Mouse (Mus musculus) midbrain, embryonic 14.5 days (tissue): ENCODE results near the gene Atp2c2. TPM values are rescaled to one million over a fixed set of nuclear protein-coding genes. Genes with fewer than 3 reads are reported as not detected.

Source experiments
- ATAC-seq: fragments of 200-750 bp; cut with Nextera tagmentation; 2 replicates; pipeline ENCODE4 v1.8.0; 2017; ENCODE audit warnings: moderate number of reproducible peaks, moderate library complexity; ENCODE audit not compliant: low FRiP score, low TSS enrichment
- DNase-seq: peaks from one replicate; pipeline ENCODE4 v3.0.0-alpha.2; 2015
- H3K27ac ChIP-seq: fragments of 300-500 bp; sonication (generic); replicated peaks from 2 replicates; pipeline ENCODE4 v1.5.1; 2014; ENCODE audit warnings: mild to moderate bottlenecking, low read depth, low read length, moderate library complexity
- H3K27me3 ChIP-seq: fragments of 300-500 bp; sonication (generic); 2 replicates; pipeline ENCODE4 v1.6.1; 2014; ENCODE audit warnings: low read length, control low read depth, mixed read lengths; ENCODE audit not compliant: control insufficient read depth, insufficient read depth
- H3K36me3 ChIP-seq: fragments of 300-500 bp; sonication (generic); 2 replicates; pipeline ENCODE4 v1.6.1; 2014; ENCODE audit warnings: low read length, control low read depth; ENCODE audit not compliant: control insufficient read depth, insufficient read depth
- H3K4me1 ChIP-seq: fragments of 300-500 bp; sonication (generic); 2 replicates; pipeline ENCODE4 v1.6.1; 2014; ENCODE audit warnings: mild to moderate bottlenecking, antibody characterized with exemption, low read length, control low read depth; ENCODE audit not compliant: control insufficient read depth, insufficient read depth
- H3K4me2 ChIP-seq: fragments of 300-500 bp; sonication (generic); 2 replicates; pipeline ENCODE4 v1.6.1; 2014; ENCODE audit warnings: mild to moderate bottlenecking, low read length, moderate library complexity
- H3K4me3 ChIP-seq: fragments of 300-500 bp; sonication (generic); replicated peaks from 2 replicates; pipeline ENCODE4 v1.5.1; 2014; ENCODE audit warnings: low read depth, low read length
- H3K9ac ChIP-seq: fragments of 300-500 bp; sonication (generic); replicated peaks from 2 replicates; pipeline ENCODE4 v1.6.1; 2014; ENCODE audit warnings: mild to moderate bottlenecking, low read length, moderate library complexity
- H3K9me3 ChIP-seq: fragments of 300-500 bp; sonication (generic); 2 replicates; pipeline ENCODE4 v1.6.1; 2016; ENCODE audit warnings: low read length, control low read depth, mixed read lengths; ENCODE audit not compliant: control insufficient read depth
- WGBS: fragments of 180-500 bp; shearing (Covaris S2); extraction: QIAGEN DNeasy Blood & Tissue Kit; methylation state at CpG from one replicate; pipeline ENCODE4 v1.1.7; 2014; 5-methylcytosine and 5-hydroxymethylcytosine counted together
- polyA plus RNA-seq: library from polyadenylated mRNA; unstranded; fragments of >200 nt; fragmentation: Nextera tagmentation; extraction: Ambion mirVana; gene quantifications from 2 replicates; pipeline ENCODE4 v1.2.1, GENCODE M21; 2014

The Atp2c2 gene
- polyA plus RNA-seq, 1 experiment from 2014 or later, result 0.08 TPM

DNA sequence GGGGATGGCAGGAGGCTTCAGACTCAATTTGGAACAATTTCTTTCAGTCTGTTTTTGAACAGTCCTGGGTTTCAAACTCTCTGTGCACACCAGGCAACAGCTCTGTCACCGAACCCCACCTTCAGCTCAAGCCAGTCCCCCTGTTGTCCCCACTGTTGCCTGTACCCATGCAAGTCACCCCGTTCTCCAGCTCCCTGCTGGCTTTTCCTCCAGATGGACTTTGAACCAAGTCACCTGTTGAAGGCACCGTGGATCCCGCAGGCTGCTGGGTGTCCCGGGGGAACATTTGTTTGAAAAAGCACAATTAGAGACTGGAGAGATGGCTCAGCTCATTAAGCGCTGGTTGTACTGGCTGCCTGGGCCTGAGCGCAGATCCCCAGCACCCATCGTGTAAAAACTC lies 105.5 kb downstream of the Atp2c2 start:
- Histone ChIP-seq H3K4me3 (no peak overlapping the region), H3K27me3 (no peaks in the 10 kb centered on the region), H3K36me3 (peaks cover 14% of the 10 kb centered on the region), H3K27ac (no peak overlapping the region), H3K9ac (no peak overlapping the region), H3K4me2 (no peak overlapping the region), H3K9me3 (no peaks in the 10 kb centered on the region), H3K4me1 (peaks cover 22% of the 10 kb centered on the region)
- WGBS, result 62% methylated on average over 8 of the region's 8 CpGs
- ATAC-seq (no peak), DNase-seq (no peak)

DNA sequence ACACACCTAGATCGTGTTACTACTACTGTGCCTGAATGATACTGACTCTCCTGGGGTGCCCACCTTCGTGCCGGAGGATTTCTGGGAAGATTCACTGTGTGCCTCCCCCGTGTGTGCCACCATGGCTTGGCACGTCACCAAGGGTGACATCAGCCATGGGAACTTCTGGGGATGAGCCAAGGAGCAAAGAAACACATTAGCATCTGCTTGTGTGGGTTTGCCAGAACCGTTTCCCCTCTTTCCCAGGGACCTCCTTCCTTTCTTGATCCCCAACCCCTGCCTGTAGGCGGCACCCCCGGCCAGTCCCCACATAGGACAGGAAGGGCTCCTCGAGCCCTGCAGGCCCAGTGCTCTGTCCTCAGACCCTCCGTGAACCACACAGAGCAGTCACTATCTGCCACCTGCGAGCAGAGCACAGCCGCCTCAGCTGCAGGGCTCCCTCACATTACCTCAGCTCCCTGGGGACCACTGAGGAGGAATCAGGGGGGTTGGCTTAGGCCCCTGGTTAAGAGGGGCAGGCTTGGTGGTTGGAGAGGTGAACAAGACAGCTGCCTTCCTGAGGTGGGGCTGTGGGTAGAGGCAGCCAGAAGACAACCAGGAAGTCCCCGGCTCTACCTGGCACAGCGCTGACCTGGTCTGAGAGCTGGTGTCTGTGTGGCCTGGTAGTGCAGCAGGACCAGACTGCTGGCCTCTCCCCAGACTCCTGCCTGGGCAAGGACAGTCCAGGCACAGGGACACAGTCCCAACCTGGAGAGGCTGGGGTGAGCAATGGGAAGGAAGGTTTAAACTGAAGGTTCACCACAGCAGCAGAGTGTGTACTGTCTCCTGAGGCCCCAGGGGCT lies 106.8 kb downstream of the Atp2c2 start:
- H3K4me1 ChIP-seq, result peaks cover 22% of the 10 kb centered on the region
- H3K4me3 ChIP-seq, result no peak overlapping the region
- H3K9me3 ChIP-seq, result no peaks in the 10 kb centered on the region
- DNase-seq, result peak; percentile 68
- H3K27ac ChIP-seq, result no peak overlapping the region
- peaks cover 14% of the 10 kb centered on the region for H3K36me3 ChIP-seq
- H3K9ac ChIP-seq, result no peak overlapping the region
- peak; percentile 19; the same call in 1 of the 2 replicates for ATAC-seq
- no peaks in the 10 kb centered on the region for H3K27me3 ChIP-seq
- no peak overlapping the region for H3K4me2 ChIP-seq
- WGBS, result 69% methylated on average over 14 of the region's 14 CpGs

Other genes with a start within 250 kb of the Atp2c2 start
- not detected in 2 replicates for gene Slc38a8, start 198.3 kb upstream of the Atp2c2 start, polyA plus RNA-seq
- 40.4 and 59.5 TPM in 2 replicates for gene Mbtps1, start 141.3 kb upstream of the Atp2c2 start, polyA plus RNA-seq
- gene Hsdl1, start 124.8 kb upstream of the Atp2c2 start, polyA plus RNA-seq, result 178 and 204 TPM in 2 replicates
- 0.13 and 0.23 TPM in 2 replicates for gene Dnaaf1, start 124.8 kb upstream of the Atp2c2 start, polyA plus RNA-seq
- 14.6 and 16.6 TPM in 2 replicates for gene Taf1c, start 94.8 kb upstream of the Atp2c2 start, polyA plus RNA-seq
- 0.21 and 0.32 TPM in 2 replicates for gene Adad2, start 87.3 kb upstream of the Atp2c2 start, polyA plus RNA-seq
- 0.15 and 0.55 TPM in 2 replicates for gene Kcng4, start 64.3 kb upstream of the Atp2c2 start, polyA plus RNA-seq
- gene Wfdc1, start 33.6 kb upstream of the Atp2c2 start, polyA plus RNA-seq, result 2.3 and 3.4 TPM in 2 replicates
- 5.8 and 6.3 TPM in 2 replicates for gene Tldc1, start 78.4 kb downstream of the Atp2c2 start, polyA plus RNA-seq
- gene Cotl1, start 140.5 kb downstream of the Atp2c2 start, polyA plus RNA-seq, result 291 and 381 TPM in 2 replicates
- gene Klhl36, start 162.3 kb downstream of the Atp2c2 start, polyA plus RNA-seq, result 14.0 and 18.1 TPM in 2 replicates
- 94.2 and 106 TPM in 2 replicates for gene Usp10, start 210.4 kb downstream of the Atp2c2 start, polyA plus RNA-seq
- 4.1 and 4.7 TPM in 2 replicates for gene Gm20388, start 210.8 kb downstream of the Atp2c2 start, polyA plus RNA-seq